Mouse (Mus musculus): ENCODE measurements at regions not wholly inside any gene's neighbourhood (a gene's known extent, or its start where the extent isn't known, plus 50 kb on each side); places are given as distances from the start of the nearest gene placed in this dataset.
A peak's percentile ranks its signal among the peaks of the same experiment; 100 is the strongest.

GRCm38 (mm10) chr13:72346944-72347586 is 281.6 kb upstream of the Irx2 start:
- DNase-seq (ENCODE audit: low read depth, low spot score): no peak

- DNase-seq (ENCODE audit: low read depth, low spot score): no peak
Observed at GRCm38 (mm10) chr13:72352641-72353181, 275.9 kb upstream of the Irx2 start.

GRCm38 (mm10) chr13:72355297-72355696 is 273.3 kb upstream of the Irx2 start:
- no peak for DNase-seq (ENCODE audit: low read depth, low spot score)

- no peak for DNase-seq (ENCODE audit: low read depth, low spot score)
Observed at GRCm38 (mm10) chr13:72355821-72356220, 272.8 kb upstream of the Irx2 start.

GRCm38 (mm10) chr13:72358243-72358904 is 270.2 kb upstream of the Irx2 start:
- no peak for DNase-seq (ENCODE audit: low read depth, low spot score)

GRCm38 (mm10) chr13:72365534-72366271 is 262.9 kb upstream of the Irx2 start:
- DNase-seq (ENCODE audit: low read depth, low spot score): no peak

- no peak for DNase-seq (ENCODE audit: low read depth, low spot score)
Observed at GRCm38 (mm10) chr13:72366281-72366680, 262.3 kb upstream of the Irx2 start.

- no peak for DNase-seq (ENCODE audit: low read depth, low spot score)
Observed at GRCm38 (mm10) chr13:72370131-72370530, 258.5 kb upstream of the Irx2 start.

- no peak for DNase-seq (ENCODE audit: low read depth, low spot score)
Observed at GRCm38 (mm10) chr13:72370997-72371396, 257.6 kb upstream of the Irx2 start.

GRCm38 (mm10) chr13:72393366-72393765 is 235.3 kb upstream of the Irx2 start:
- no peak for DNase-seq (ENCODE audit: low read depth, low spot score)

GRCm38 (mm10) chr13:72400677-72401076 is 227.9 kb upstream of the Irx2 start:
- peak; percentile 12 for DNase-seq (ENCODE audit: low read depth, low spot score)

- no peak for DNase-seq (ENCODE audit: low read depth, low spot score)
Observed at GRCm38 (mm10) chr13:72409238-72409965, 219.2 kb upstream of the Irx2 start.

- DNase-seq (ENCODE audit: low read depth, low spot score): no peak
Observed at GRCm38 (mm10) chr13:72412656-72413055, 216.0 kb upstream of the Irx2 start.

- no peak for DNase-seq (ENCODE audit: low read depth, low spot score)
Observed at GRCm38 (mm10) chr13:72416981-72417380, 211.6 kb upstream of the Irx2 start.

- no peak for DNase-seq (ENCODE audit: low read depth, low spot score)
Observed at GRCm38 (mm10) chr13:72417816-72418215, 210.8 kb upstream of the Irx2 start.

- no peak for DNase-seq (ENCODE audit: low read depth, low spot score)
Observed at GRCm38 (mm10) chr13:72418285-72418684, 210.3 kb upstream of the Irx2 start.

GRCm38 (mm10) chr13:72419532-72419931 is 209.1 kb upstream of the Irx2 start:
- DNase-seq (ENCODE audit: low read depth, low spot score): no peak

- no peak for DNase-seq (ENCODE audit: low read depth, low spot score)
Observed at GRCm38 (mm10) chr13:72425917-72426316, 202.7 kb upstream of the Irx2 start.

GRCm38 (mm10) chr13:72445336-72445735 is 183.3 kb upstream of the Irx2 start:
- no peak for DNase-seq (ENCODE audit: low read depth, low spot score)

GRCm38 (mm10) chr13:72448458-72449058 is 180.1 kb upstream of the Irx2 start:
- no peak for DNase-seq (ENCODE audit: low read depth, low spot score)

GRCm38 (mm10) chr13:72495353-72495752 is 133.3 kb upstream of the Irx2 start:
- no peak for DNase-seq (ENCODE audit: low read depth, low spot score)
